Mouse (Mus musculus) C2C12 (cell line): ENCODE results near the gene BC004004. TPM values are rescaled to one million over a fixed set of nuclear protein-coding genes. Genes with fewer than 3 reads are reported as not detected.

ENCODE experiments used
- H3K27me3 ChIP-seq: one replicate; pipeline ENCODE4 v1.6.1; 2011; ENCODE audit not compliant: control insufficient read depth, insufficient read depth, insufficient read length
- H3K36me3 ChIP-seq: one replicate; pipeline ENCODE4 v1.6.1; 2011; ENCODE audit not compliant: control insufficient read depth, insufficient read depth
- H3K4me3 ChIP-seq: one replicate; pipeline ENCODE4 v1.5.1; 2011; ENCODE audit warnings: mild to moderate bottlenecking, control low read depth; ENCODE audit not compliant: poor library complexity, insufficient read depth, severe bottlenecking
- H3K79me2 ChIP-seq: one replicate; pipeline ENCODE4 v1.6.1; 2011; ENCODE audit not compliant: control insufficient read depth, insufficient read depth
- H3K79me3 ChIP-seq: one replicate; pipeline ENCODE4 v1.6.1; 2011; ENCODE audit warnings: low read depth, control low read depth
- H3ac ChIP-seq: one replicate; pipeline ENCODE3; 2011; ENCODE audit warnings: low read depth; ENCODE audit not compliant: control insufficient read depth, insufficient read length
- CEBPB ChIP-seq: IDR thresholded peaks from one replicate; pipeline ENCODE4 v1.6.1; 2011; ENCODE audit warnings: low read depth, mild to moderate bottlenecking, control low read depth, moderate library complexity
- CTCF ChIP-seq: IDR thresholded peaks from one replicate; pipeline ENCODE4 v1.5.1; 2011; ENCODE audit not compliant: control insufficient read depth, insufficient read depth, insufficient read length
- FOSL1 ChIP-seq: IDR thresholded peaks from one replicate; pipeline ENCODE4 v1.8.0; 2011; ENCODE audit warnings: mild to moderate bottlenecking, low read length; ENCODE audit not compliant: poor library complexity, insufficient read depth, severe bottlenecking
- MAX ChIP-seq: IDR thresholded peaks from one replicate; pipeline ENCODE4 v1.6.1; 2011; ENCODE audit warnings: mild to moderate bottlenecking, control low read depth
- MYOD1 ChIP-seq: IDR thresholded peaks from one replicate; pipeline ENCODE4 v1.6.1; 2011; ENCODE audit warnings: low read depth; ENCODE audit not compliant: control insufficient read depth, insufficient read length
- MYOG ChIP-seq: IDR thresholded peaks from one replicate; pipeline ENCODE4 v1.6.1; 2011; ENCODE audit not compliant: control insufficient read depth, insufficient read length; ENCODE audit errors: extremely low read depth
- USF1 ChIP-seq: IDR thresholded peaks from one replicate; pipeline ENCODE4 v1.6.1; 2011; ENCODE audit warnings: low read depth, mild to moderate bottlenecking, control low read depth, moderate library complexity
- polyA plus RNA-seq: library from polyadenylated mRNA; unstranded; fragments of >200 nt; fragmentation: generic; extraction: Trizol; gene quantifications from one replicate; pipeline ENCODE4 v1.2.1, GENCODE M21; 2012; ENCODE audit warnings: missing spikeins

Gene BC004004
- polyA plus RNA-seq, 1 experiment: 59.4 TPM

- Histone ChIP-seq H3K4me3 (no peak overlapping the region), H3ac (no peak overlapping the region), H3K79me2 (no peaks in the 10 kb centered on the region), H3K79me3 (no peaks in the 10 kb centered on the region), H3K27me3 (no peaks in the 10 kb centered on the region), H3K36me3 (no peaks in the 10 kb centered on the region)
- TF ChIP-seq MYOD1: no peak
- TF ChIP-seq MAX: no peak
- no peak for TF ChIP-seq MYOG
- no peak for TF ChIP-seq USF1
- TF ChIP-seq FOSL1: no peak
- TF ChIP-seq CTCF: no peak
- no peak for TF ChIP-seq CEBPB
Measured at GRCm38 (mm10) chr17:29319476-29319875, 50.9 kb downstream of the BC004004 start.

- Histone ChIP-seq H3K79me2 (no peaks in the 10 kb centered on the region), H3K36me3 (no peaks in the 10 kb centered on the region), H3K79me3 (no peaks in the 10 kb centered on the region), H3ac (no peak overlapping the region), H3K27me3 (no peaks in the 10 kb centered on the region), H3K4me3 (no peak overlapping the region)
- TF ChIP-seq MAX: no peak
- TF ChIP-seq CEBPB: no peak
- TF ChIP-seq CTCF: no peak
- no peak for TF ChIP-seq USF1
- no peak for TF ChIP-seq MYOD1
- TF ChIP-seq FOSL1: no peak
- TF ChIP-seq MYOG: no peak
Measured at GRCm38 (mm10) chr17:29319881-29320639, 51.5 kb downstream of the BC004004 start.

GRCm38 (mm10) chr17:29321765-29322602 lies 53.4 kb downstream of the BC004004 start:
- H3K36me3 ChIP-seq: no peaks in the 10 kb centered on the region
- H3K4me3 ChIP-seq: no peak overlapping the region
- TF ChIP-seq MAX: no peak
- no peak for TF ChIP-seq CTCF
- TF ChIP-seq CEBPB: no peak
- TF ChIP-seq USF1: no peak
- TF ChIP-seq MYOD1: no peak
- no peak for TF ChIP-seq MYOG
- no peak for TF ChIP-seq FOSL1
- no peaks in the 10 kb centered on the region for H3K27me3 ChIP-seq
- H3K79me2 ChIP-seq: no peaks in the 10 kb centered on the region
- no peaks in the 10 kb centered on the region for H3K79me3 ChIP-seq
- no peak overlapping the region for H3ac ChIP-seq

- H3K79me2 ChIP-seq: no peaks in the 10 kb centered on the region
- H3K36me3 ChIP-seq: no peaks in the 10 kb centered on the region
- no peak overlapping the region for H3K4me3 ChIP-seq
- H3K27me3 ChIP-seq: no peaks in the 10 kb centered on the region
- no peaks in the 10 kb centered on the region for H3K79me3 ChIP-seq
- H3ac ChIP-seq: no peak overlapping the region
- TF ChIP-seq CTCF (no peak), MYOG (no peak), MYOD1 (no peak), MAX (no peak), USF1 (no peak), CEBPB (no peak), FOSL1 (no peak)
Measured at GRCm38 (mm10) chr17:29322603-29322962, 54.0 kb downstream of the BC004004 start.

- no peaks in the 10 kb centered on the region for H3K36me3 ChIP-seq
- no peaks in the 10 kb centered on the region for H3K27me3 ChIP-seq
- no peak overlapping the region for H3K4me3 ChIP-seq
- no peaks in the 10 kb centered on the region for H3K79me3 ChIP-seq
- H3K79me2 ChIP-seq: no peaks in the 10 kb centered on the region
- TF ChIP-seq FOSL1 (no peak), MAX (no peak), CTCF (no peak), USF1 (no peak), MYOD1 (no peak), CEBPB (no peak), MYOG (no peak)
- H3ac ChIP-seq: no peak overlapping the region
Measured at GRCm38 (mm10) chr17:29323625-29324024, 55.0 kb downstream of the BC004004 start.
